Mouse (Mus musculus) telencephalon, adult 2 months (tissue): ENCODE results near the gene Rgs16.
"Not testable (repeated sequence)": the region's sequence is repeated elsewhere in the genome, so short reads cannot be mapped to it uniquely, and the experiment has no call there.

Experiments used
- DNase-seq: peaks from one replicate; pipeline ENCODE4 v3.0.0-alpha.2; 2011; ENCODE audit warnings: low read depth, low spot score

Gene Rgs16

GRCm38 (mm10) chr1:153750054-153750453 is 9.9 kb downstream of the Rgs16 start:
- DNase-seq, result no peak

GRCm38 (mm10) chr1:153751763-153752301 is 11.7 kb downstream of the Rgs16 start:
- no peak for DNase-seq

GRCm38 (mm10) chr1:153752521-153752920 is 12.4 kb downstream of the Rgs16 start:
- DNase-seq, result no peak

GRCm38 (mm10) chr1:153753725-153754464 is 13.7 kb downstream of the Rgs16 start:
- no peak for DNase-seq

- DNase-seq, result no peak
Measured at GRCm38 (mm10) chr1:153764136-153764535, 24.0 kb downstream of the Rgs16 start.

- no peak for DNase-seq
Measured at GRCm38 (mm10) chr1:153766298-153766697, 26.1 kb downstream of the Rgs16 start.

GRCm38 (mm10) chr1:153767281-153767680 is 27.1 kb downstream of the Rgs16 start:
- DNase-seq, result no peak

- DNase-seq, result no peak
Measured at GRCm38 (mm10) chr1:153768465-153768864, 28.3 kb downstream of the Rgs16 start.

GRCm38 (mm10) chr1:153769571-153769970 is 29.4 kb downstream of the Rgs16 start:
- not testable (repeated sequence) for DNase-seq

- no peak for DNase-seq
Measured at GRCm38 (mm10) chr1:153769998-153770775, 30.0 kb downstream of the Rgs16 start.

- DNase-seq, result no peak
Measured at GRCm38 (mm10) chr1:153770776-153771167, 30.6 kb downstream of the Rgs16 start.

- DNase-seq, result no peak
Measured at GRCm38 (mm10) chr1:153775174-153775573, 35.0 kb downstream of the Rgs16 start.

GRCm38 (mm10) chr1:153776257-153776656 is 36.1 kb downstream of the Rgs16 start:
- no peak for DNase-seq

- no peak for DNase-seq
Measured at GRCm38 (mm10) chr1:153778205-153778604, 38.1 kb downstream of the Rgs16 start.

GRCm38 (mm10) chr1:153783339-153783738 is 43.2 kb downstream of the Rgs16 start:
- no peak for DNase-seq

GRCm38 (mm10) chr1:153785608-153786007 is 45.5 kb downstream of the Rgs16 start:
- no peak for DNase-seq

- no peak for DNase-seq
Measured at GRCm38 (mm10) chr1:153790708-153791107, 50.6 kb downstream of the Rgs16 start.

GRCm38 (mm10) chr1:153794241-153794640 is 54.1 kb downstream of the Rgs16 start:
- no peak for DNase-seq
